Mouse (Mus musculus): Measurements from ENCODE around the gene Specc1.

The Specc1 gene

DNA sequence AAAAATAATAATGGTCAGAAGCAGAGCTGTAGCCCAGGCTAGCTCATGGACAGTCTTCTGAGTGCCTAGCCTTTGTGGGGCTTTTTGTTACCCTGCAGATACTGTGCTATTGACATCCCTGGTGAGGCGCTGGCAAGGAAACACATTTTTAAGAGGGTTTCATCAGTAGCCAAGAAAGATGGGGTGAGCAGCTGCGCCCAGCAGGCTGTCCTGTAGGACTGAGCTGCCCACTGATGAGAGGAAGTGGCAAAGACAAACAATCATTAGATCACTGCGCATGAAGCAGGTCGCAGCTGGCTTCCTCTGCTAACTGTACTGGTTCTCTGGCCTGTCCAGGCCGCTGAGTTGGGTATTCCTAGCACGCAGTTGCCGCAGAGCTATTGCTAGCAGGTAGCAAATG, 307.0 kb downstream of the Specc1 start:
- DNase-seq: no peak

DNA sequence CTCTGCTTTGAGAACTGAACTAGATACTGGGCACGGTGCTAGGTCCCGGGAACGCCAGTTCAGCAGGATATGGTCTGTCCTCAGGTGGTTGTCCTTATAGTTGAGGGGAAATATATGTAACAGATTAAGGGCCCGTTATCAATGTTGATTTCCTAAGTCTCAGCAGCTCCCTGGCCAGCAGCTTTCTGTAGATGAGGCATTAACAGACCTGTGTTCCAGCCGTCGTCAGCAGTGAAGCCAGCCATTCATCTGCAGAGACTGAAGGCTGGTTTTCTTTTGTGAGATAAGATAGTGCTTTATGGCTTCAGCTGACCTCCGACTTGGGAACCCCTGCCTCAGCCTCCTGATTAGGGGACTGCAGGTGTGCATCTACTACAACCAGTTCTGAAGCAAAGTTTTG, 307.5 kb downstream of the Specc1 start:
- DNase-seq: no peak

DNA sequence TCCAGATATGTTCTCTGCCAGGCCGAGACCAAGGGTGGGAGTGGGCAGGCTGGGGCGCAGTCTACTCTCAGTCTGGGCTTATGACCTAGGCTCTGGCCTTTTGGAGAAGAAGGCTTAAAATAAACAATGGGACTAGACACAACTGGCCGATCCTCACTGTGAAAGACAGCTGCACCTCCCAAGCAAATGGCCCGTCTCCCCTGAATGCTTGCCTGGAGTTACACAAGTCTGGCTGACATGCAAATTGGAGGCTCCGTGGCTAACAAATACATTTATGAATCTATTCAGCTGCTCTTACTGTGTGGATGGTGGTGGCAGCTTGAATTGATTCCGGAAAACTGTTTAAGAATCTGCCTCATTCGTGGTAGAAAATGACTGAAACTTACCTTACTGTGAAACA, 309.1 kb downstream of the Specc1 start:
- no peak for DNase-seq

DNA sequence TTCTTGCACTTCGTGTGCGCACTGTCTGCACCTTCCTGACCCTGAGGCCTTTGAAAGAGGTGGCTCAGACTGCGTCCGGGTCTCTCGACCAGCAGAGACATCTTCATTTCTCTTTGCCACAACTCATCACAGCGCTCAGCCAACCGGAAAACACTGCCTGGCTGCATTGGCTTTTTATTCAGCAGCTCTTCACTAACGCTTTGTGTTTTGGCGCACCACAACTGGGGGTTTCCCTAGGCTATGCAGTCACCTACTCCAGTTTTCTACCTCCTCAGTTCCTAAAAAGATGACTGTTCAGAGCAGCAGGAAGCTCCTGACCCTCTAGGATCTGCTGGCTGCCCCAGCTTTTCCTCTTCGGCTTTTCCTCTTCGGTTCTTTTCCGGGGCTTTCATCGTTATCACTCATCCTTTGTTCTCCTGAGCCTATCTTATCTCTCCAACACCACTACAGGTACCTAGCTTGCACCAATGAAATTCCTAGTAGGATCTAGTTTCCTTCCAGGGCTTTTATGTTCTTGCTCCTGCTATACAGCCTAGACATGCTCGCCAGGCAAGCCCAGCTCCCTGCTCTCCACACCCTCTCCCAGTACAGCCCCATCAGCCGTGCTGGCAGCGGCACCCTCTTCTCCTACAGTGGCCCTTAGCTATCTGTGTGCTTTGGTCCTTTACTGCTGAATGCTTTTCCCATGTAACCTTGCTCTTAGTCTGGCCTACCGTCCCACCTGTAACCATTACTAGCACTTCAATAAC, 310.1 kb downstream of the Specc1 start:
- no peak for DNase-seq

DNA sequence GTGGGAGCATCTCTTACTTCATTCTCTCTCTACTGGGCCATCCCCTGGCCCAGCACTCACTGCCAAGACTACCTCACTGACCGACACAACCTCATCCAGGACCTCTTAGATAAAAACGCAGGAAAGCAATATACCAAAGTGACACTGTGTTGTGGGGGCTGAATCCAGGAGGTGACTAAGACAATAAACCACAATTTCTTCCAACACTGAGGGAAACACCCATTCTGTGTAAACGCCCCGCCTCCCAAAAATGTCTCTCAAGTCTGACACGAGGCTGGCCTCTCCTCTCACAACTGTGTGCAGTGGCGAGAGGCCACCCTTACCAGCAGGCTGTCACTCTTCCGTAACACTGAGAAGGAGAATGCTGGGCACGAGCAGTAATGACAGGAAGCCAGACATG, 311.8 kb downstream of the Specc1 start:
- DNase-seq: no peak

DNA sequence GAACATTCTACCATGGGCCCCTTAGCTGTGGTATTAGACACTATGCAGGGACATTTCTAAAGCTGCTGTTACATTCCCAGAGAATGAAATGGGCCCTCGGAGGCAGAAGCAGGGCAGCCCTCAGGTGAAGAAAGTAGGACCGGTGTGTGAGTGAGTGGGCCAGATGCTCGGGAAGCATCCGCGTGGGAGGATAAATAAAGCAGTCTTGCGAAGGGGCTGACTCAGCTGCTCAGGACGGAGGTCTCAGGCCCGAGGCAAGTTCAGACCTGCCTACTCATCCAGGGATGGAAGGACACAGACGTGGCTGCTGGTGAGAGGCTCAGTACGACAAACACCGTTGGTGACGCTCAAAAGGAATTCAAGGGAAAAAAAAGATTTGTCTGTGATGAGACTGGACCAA, 312.5 kb downstream of the Specc1 start:
- no peak for DNase-seq

DNA sequence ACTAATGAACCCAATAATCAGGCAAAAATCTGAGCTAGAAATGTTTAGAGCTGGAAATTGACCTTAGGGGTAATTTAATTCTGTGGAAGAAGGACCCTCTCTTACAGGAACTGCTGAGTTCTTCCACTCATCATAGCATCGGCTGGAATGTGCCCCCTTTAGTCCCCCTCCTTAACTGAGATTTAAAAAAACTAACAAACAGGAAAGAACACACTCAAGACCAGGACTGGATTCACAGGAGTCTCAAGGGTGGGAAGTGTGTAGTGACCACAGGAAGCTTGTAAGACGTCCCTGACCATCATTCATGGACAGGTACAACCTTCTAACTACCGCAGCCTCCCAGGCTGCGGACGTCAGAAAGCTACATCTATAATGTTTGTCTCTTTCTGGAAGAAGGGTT, 314.3 kb downstream of the Specc1 start:
- no peak for DNase-seq
